Mouse (Mus musculus) limb, embryonic 13.5 days (tissue): Measurements from ENCODE around the gene Gal3st2. TPM values are rescaled to one million over a fixed set of nuclear protein-coding genes. Genes with fewer than 3 reads are reported as not detected.
"Not testable (repeated sequence)": the region's sequence is repeated elsewhere in the genome, so short reads cannot be mapped to it uniquely, and the experiment has no call there.

Source experiments
- ATAC-seq: fragments of 200-750 bp; cut with Nextera tagmentation; 2 replicates; pipeline ENCODE4 v1.8.0; 2017; ENCODE audit warnings: low read depth, moderate number of reproducible peaks, moderate TSS enrichment; ENCODE audit not compliant: low FRiP score
- H3K27ac ChIP-seq: fragments of 300-500 bp; sonication (generic); 2 replicates; pipeline ENCODE4 v1.5.1; 2015; ENCODE audit warnings: inconsistent platforms, mild to moderate bottlenecking, moderate library complexity
- H3K27me3 ChIP-seq: fragments of 300-500 bp; sonication (generic); 2 replicates; pipeline ENCODE4 v1.6.1; 2015; ENCODE audit warnings: mild to moderate bottlenecking, inconsistent platforms
- H3K36me3 ChIP-seq: fragments of 300-500 bp; sonication (generic); 2 replicates; pipeline ENCODE4 v1.6.1; 2015; ENCODE audit warnings: inconsistent platforms, mild to moderate bottlenecking, moderate library complexity
- H3K4me1 ChIP-seq: fragments of 300-500 bp; sonication (generic); 2 replicates; pipeline ENCODE4 v1.6.1; 2015; ENCODE audit warnings: inconsistent platforms
- H3K4me2 ChIP-seq: fragments of 300-500 bp; sonication (generic); replicated peaks from 2 replicates; pipeline ENCODE4 v1.6.1; 2015; ENCODE audit warnings: inconsistent platforms, mild to moderate bottlenecking, moderate library complexity
- H3K4me3 ChIP-seq: fragments of 300-500 bp; sonication (generic); 2 replicates; pipeline ENCODE4 v1.5.1; 2015; ENCODE audit warnings: moderate library complexity, mild to moderate bottlenecking, inconsistent platforms
- H3K9ac ChIP-seq: fragments of 300-500 bp; sonication (generic); 2 replicates; pipeline ENCODE4 v1.6.1; 2015; ENCODE audit warnings: mild to moderate bottlenecking, inconsistent platforms
- H3K9me3 ChIP-seq: fragments of 300-500 bp; sonication (generic); 2 replicates; pipeline ENCODE4 v1.6.1; 2016; ENCODE audit warnings: inconsistent platforms
- WGBS: fragments of 180-500 bp; shearing (Covaris S2); methylation state at CpG from one replicate; pipeline ENCODE4 v1.1.7; 2015; 5-methylcytosine and 5-hydroxymethylcytosine counted together
- polyA plus RNA-seq: library from polyadenylated mRNA; unstranded; fragments of >200 nt; fragmentation: Nextera tagmentation; extraction: Ambion mirVana; gene quantifications from 2 replicates; pipeline ENCODE4 v1.2.1, GENCODE M21; 2015

The Gal3st2 gene
- polyA plus RNA-seq, result 0.17 TPM in 1 of 2 replicates, not detected in the other

DNA sequence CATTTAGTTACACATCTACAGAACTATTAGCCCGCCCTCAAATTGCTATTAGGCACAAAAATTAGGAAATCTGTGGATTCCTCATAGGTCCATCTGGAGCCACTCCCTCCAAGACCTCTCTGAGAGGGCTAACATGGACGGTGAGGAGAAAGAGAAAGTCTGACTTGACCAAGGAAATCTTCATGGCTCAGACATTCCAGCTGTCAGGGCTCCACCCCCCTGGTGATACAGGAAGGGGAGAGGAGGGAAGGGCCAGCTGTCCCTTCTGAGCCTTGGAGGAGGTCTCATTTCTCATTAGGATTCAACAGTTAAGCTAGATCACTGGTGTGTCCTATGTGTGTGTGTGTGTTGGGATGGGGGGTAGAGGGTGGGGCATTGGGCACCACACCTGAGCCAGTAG is at the start of gene Gal3st2:
Gene Gal3st2, plus strand, starts transcription at position 259 of the 400 bp plus-strand sequence.
- H3K27me3 ChIP-seq, H3K4me3 ChIP-seq, H3K9me3 ChIP-seq, H3K4me1 ChIP-seq, H3K4me2 ChIP-seq, H3K27ac ChIP-seq, H3K9ac ChIP-seq, ATAC-seq, H3K36me3 ChIP-seq: not testable (repeated sequence)
- WGBS, result 62% methylated on average over 2 of the region's 2 CpGs

DNA sequence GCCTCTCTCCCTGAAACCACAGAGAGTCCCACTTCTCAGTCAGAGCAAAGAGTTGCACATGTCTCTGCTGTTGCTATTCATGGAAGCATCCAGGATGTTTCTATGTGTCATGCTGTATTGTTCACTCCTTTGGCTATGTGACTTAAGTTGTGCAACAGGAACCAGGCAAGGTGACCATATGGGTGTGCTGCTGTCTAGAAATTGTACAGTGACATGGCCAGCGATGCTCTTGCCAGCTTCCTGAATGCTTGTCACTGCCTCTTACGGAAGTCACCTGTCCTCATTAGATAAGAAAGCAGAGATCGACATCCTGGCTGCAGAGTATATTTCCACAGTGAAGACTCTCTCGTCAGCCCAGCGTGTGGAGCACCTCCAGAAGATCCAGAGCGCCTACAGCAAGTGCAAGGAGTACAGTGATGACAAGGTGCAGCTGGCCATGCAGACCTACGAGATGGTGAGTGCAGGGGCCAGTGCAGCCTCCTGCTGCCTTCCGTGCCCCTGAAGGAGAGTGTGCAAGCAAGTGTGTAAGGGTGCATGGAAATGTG is 49.5 kb upstream of the Gal3st2 start:
- Histone ChIP-seq H3K9ac (no peak overlapping the region), H3K9me3 (no peaks in the 10 kb centered on the region), H3K27ac (no peak overlapping the region), H3K27me3 (no peaks in the 10 kb centered on the region), H3K4me3 (no peak overlapping the region), H3K4me1 (no peaks in the 10 kb centered on the region), H3K4me2 (no peak overlapping the region), H3K36me3 (peaks cover 95% of the 10 kb centered on the region)
- WGBS, result 92% methylated on average over 8 of the region's 8 CpGs
- ATAC-seq, result no peak

DNA sequence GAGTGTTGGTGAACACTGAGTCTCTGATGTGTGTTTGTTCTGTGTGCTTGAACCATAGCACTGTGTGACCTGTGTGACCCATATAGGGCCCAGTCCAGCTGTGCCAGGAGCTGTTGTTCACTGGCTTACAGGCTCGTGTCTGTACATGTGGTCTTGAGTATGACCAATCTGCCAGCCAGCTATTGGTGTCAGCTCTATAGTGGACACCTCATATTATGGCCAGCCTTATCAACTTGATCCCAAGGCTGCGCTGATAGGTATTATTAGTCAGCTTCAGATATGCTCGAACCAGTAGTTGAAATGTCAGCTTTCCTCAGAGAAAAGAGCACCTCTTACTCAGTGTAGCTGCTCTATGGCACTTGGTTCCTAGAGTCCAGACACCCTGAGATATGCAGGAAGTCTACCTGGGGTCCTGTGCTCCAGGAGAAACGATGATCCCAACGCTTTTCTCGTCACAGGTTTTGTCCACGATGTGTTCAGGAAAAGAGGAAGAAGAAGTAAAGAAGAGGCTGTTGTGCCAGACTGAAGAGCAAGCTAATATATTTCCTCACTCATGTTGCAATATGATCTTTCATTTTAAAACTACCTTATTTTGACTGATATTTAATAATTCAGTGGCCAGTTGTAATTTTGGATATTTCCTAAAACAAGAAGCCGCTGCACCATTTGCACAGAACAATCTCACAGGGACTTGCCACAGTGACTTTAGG is 43.1 kb upstream of the Gal3st2 start:
- H3K36me3 ChIP-seq, result peaks cover 87% of the 10 kb centered on the region
- H3K9me3 ChIP-seq, result no peaks in the 10 kb centered on the region
- ATAC-seq, result no peak
- no peak overlapping the region for H3K4me2 ChIP-seq
- WGBS, result 92% methylated on average over 8 of the region's 8 CpGs
- H3K9ac ChIP-seq, result no peak overlapping the region
- no peak overlapping the region for H3K4me3 ChIP-seq
- no peaks in the 10 kb centered on the region for H3K4me1 ChIP-seq
- no peaks in the 10 kb centered on the region for H3K27me3 ChIP-seq
- H3K27ac ChIP-seq, result no peak overlapping the region

DNA sequence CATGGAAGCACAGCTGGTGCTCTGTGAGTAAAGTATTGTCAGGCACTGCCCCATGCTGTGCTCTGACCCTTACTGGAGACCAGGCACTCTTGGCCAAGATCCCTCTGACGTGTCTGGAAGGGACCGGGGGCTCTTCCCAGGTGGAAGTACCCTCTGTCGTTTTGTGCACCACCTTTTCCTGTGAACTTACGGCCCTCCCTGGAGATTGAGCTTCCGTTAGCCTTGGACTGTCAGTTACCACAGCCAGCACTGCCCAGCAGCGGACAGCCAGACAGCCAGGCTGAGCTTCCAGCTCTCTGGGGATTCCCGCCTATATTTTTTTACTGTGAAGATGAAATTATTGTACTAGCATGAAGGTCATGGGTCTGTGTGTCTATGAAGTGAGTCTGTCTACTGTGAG is 42.4 kb upstream of the Gal3st2 start:
- H3K27me3 ChIP-seq, result no peaks in the 10 kb centered on the region
- 92% methylated on average over 7 of the region's 7 CpGs for WGBS
- no peak overlapping the region for H3K9ac ChIP-seq
- no peak overlapping the region for H3K27ac ChIP-seq
- no peak for ATAC-seq
- H3K36me3 ChIP-seq, result peaks cover 80% of the 10 kb centered on the region
- H3K4me1 ChIP-seq, result no peaks in the 10 kb centered on the region
- no peaks in the 10 kb centered on the region for H3K9me3 ChIP-seq
- no peak overlapping the region for H3K4me2 ChIP-seq
- no peak overlapping the region for H3K4me3 ChIP-seq

DNA sequence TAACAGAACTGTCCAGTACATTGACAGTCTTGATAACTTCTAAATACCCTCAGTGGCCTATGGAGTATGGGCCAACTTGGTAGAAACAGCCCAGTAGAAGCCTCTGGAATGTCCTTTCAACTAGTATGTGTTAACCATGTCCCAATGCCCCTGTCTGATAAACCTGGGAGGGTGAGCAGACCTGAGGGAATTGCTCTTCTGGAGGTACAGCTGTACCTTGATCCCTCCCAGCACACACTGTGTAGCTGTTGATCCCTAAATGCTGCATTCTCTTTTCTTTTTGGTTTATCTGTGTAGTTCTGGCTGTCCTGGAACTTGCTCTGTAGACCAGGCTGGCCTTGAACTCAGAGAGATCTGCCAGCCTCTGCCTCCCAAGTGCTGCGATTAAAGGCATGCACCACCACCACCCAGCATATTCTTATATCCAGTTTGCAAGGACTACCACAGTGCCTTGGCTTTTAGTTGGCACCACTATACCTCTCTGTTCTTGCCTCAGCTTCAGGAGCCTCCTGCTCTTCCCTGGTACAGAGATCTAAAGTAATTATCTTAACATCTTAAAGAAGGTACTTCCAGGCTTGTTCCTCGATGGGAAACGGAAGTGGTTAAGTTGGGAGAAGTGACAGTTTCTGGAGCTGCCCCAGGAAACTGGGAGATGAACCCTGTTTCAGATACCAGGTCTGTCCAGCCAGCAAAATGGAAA is 37.2 kb upstream of the Gal3st2 start:
- Histone ChIP-seq H3K4me3 (no peak overlapping the region), H3K4me2 (peak overlapping the region; percentile 76; the same call in 1 of the 2 replicates), H3K4me1 (peaks cover 14% of the 10 kb centered on the region), H3K36me3 (peaks cover 31% of the 10 kb centered on the region), H3K9me3 (no peaks in the 10 kb centered on the region), H3K9ac (no peak overlapping the region), H3K27ac (no peak overlapping the region), H3K27me3 (no peaks in the 10 kb centered on the region)
- no peak for ATAC-seq
- 78% methylated on average over 3 of the region's 3 CpGs for WGBS

DNA sequence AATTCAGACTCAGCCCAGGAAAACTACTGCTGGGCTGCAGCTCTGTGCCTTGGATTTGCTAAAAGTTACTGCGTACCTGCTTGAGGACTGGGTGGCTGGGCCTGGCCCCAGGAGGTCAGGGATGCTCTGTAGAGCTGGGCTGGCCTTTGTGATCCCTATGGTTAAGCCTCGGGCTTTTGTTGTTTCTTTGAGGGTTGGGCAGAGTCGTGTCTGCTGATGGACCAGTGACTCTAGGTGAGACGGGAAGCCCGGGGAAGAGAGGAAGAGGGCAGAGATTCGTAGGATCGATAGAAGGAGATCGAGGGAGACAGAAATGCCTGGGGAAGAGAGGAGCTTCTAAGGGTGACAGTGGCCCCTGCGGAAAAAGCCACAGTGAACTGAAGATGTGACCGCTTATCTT is 36.5 kb upstream of the Gal3st2 start, which contains the start of gene D2hgdh:
Gene D2hgdh, plus strand, starts transcription at position 301 of the 400 bp plus-strand sequence.
- H3K27ac ChIP-seq, result peak within 1 kb of the TSS; percentile 94
- no peaks in the 10 kb centered on the region for H3K27me3 ChIP-seq
- peak within 1 kb of the TSS; percentile 69 for H3K9ac ChIP-seq
- H3K9me3 ChIP-seq, result no peaks in the 10 kb centered on the region
- H3K4me1 ChIP-seq, result peaks cover 14% of the 10 kb centered on the region
- ATAC-seq, result no peak
- WGBS, result 7% methylated on average over 10 of the region's 10 CpGs
- H3K4me2 ChIP-seq, result peak within 1 kb of the TSS; percentile 76
- peak within 1 kb of the TSS; percentile 53 for H3K4me3 ChIP-seq
- peaks cover 25% of the 10 kb centered on the region for H3K36me3 ChIP-seq

DNA sequence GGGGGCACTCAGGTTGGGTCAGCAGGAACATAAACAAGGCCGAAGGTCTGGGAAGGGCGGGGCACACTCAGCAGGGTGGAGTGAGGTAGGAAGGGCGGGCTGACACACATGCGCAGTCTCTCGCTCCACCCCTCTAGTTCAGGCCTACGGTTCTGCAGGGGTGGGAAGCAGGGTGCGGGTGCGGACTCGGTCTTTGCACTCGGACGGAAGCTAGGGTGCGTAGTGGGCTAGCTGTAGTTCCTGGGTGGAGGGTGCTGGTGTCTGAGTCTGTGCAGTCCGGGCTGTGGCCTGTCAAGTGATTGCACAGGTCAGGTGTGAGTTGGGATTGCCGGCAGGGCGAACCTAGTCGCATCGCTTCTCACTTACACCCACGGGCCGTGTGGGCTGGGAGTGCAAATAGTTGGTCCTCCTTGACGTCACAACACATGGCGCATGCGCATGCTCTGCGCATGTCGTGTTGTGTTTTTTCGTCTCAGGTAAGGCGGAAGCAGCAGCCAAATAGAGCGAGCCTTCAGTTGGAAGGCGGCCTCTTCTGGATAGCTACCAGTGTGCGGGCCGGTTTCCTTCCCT is 35.9 kb upstream of the Gal3st2 start:
- H3K27ac ChIP-seq, result peak overlapping the region; percentile 94
- under 1% methylated on average over 30 of the region's 30 CpGs for WGBS
- peak; percentile 98 for ATAC-seq

DNA sequence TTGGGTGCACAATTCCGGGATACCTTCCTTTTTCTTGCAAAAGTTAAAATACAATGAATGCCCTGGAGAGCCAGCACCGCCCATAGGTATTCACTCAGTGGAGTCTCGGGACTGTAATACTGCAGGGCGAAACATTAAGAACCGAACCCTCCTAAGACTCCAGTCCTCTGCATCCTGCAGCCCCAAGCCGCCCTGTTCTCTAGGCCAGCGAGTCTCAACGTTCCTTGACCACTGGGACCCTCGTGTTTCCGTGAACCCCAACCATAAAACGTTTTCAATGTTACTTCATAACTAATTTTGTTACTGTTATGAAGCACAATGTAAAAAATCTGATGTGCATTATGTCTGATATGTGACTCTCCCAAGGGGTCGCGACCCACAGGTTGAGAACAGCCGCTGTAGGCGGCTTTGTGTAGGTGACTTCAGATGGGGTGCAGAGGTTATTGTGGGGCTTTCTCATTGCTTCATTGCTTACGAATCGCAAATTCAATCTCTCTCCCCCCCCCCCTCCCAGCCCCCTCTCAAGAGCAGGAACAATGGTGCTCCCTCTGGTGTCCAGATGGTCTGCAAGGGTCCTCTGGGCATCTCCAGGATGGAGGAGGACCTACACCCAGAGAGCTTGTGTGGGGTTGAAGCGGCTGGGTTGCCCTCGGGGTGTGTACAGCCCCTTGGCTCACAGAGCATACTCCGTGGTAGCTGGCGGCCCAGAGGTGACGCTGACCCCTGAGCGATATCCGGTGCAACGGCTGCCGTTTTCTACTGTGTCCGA is 35.2 kb upstream of the Gal3st2 start:
- peak overlapping the region; percentile 76 for H3K4me2 ChIP-seq
- H3K4me1 ChIP-seq, result peaks cover 14% of the 10 kb centered on the region
- ATAC-seq, result no peak
- no peaks in the 10 kb centered on the region for H3K9me3 ChIP-seq
- H3K4me3 ChIP-seq, result peak overlapping the region; percentile 53
- no peaks in the 10 kb centered on the region for H3K27me3 ChIP-seq
- 44% methylated on average over 27 of the region's 27 CpGs for WGBS
- peak overlapping the region; percentile 94 for H3K27ac ChIP-seq
- peak overlapping the region; percentile 69 for H3K9ac ChIP-seq
- peaks cover 16% of the 10 kb centered on the region for H3K36me3 ChIP-seq

More for the DNA sequence above, 35.9 kb upstream of the Gal3st2 start:
- H3K9me3 ChIP-seq, result no peaks in the 10 kb centered on the region
- peak overlapping the region; percentile 69 for H3K9ac ChIP-seq
- H3K27me3 ChIP-seq, result no peaks in the 10 kb centered on the region
- H3K4me1 ChIP-seq, result peaks cover 14% of the 10 kb centered on the region
- H3K4me2 ChIP-seq, result peak overlapping the region; percentile 76
- peaks cover 24% of the 10 kb centered on the region for H3K36me3 ChIP-seq
- peak overlapping the region; percentile 53 for H3K4me3 ChIP-seq

DNA sequence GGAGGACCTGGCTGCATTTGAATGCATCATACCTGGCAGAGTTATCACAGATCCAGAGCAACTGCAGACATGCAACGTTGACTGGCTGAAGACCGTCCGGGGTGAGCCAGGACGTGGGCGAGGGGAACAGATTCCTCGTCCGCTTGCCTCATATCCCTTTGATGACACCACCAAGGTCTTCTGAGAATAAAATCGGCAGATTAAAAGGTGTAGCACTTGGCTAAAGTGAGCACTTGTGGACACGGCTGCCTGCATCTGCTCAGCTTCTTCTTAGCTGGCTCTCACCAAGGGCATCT is 34.6 kb upstream of the Gal3st2 start:
- Histone ChIP-seq H3K4me2 (peak overlapping the region; percentile 76), H3K9me3 (no peaks in the 10 kb centered on the region), H3K36me3 (peaks cover 11% of the 10 kb centered on the region), H3K27me3 (no peaks in the 10 kb centered on the region), H3K4me1 (peaks cover 14% of the 10 kb centered on the region), H3K4me3 (peak overlapping the region; percentile 53; the same call in 1 of the 2 replicates), H3K27ac (no peak overlapping the region), H3K9ac (no peak overlapping the region)
- 98% methylated on average over 9 of the region's 9 CpGs for WGBS
- no peak for ATAC-seq

DNA sequence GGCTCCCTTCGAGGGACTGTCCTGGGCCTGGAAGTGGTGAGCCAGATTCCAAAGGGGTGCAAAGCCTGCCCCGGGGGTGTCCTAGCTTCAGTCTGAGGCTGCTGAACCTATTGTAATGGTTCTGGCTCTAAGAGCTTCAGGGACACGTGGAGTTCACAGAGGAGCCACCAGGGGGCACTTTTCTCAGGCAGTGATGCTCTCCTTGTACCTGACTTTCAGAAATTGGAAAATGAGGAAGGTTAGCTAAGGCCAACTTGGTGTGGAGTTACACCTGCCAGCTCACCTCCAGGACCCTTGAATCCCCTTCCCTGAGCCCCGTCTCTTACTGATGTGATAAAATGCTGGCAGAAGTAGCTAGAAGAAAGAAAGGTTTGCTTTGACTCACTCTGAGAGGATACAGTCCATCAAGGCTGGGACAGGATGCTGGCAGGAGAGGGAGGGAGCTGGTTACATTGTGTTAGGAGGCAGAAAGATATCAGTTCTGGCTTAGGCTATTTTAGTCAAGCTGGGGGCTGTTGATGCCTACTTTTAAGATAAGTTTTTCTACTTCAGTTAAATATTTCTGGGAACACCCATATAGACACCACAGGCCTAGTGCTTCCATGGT is 28.2 kb upstream of the Gal3st2 start:
- WGBS, result 44% methylated on average over 3 of the region's 4 CpGs

DNA sequence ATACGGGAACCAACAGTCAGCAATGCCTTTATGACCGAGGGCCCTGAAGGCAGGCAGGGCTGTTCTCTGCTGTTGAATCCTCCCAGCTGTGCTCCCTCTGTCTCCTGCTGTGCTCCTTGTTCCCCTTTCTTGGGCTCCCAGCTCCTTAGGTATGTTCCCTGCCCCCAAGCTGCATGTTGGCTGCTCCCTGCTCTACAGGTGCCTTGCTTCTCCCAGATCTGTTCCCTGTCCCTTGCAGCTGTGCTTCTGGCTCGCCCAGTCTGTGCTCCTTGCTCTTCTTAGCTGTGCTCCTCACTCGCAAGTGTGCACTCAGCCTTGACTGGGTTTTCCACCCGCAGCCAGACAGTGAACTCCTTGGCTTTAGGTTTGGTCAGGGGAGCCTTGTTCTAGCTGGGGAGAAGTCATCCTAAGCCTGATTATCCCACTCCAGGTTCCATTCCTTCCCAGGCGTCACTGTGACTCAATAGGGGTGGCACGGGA is 26.4 kb upstream of the Gal3st2 start:
- Histone ChIP-seq H3K27ac (no peak overlapping the region), H3K27me3 (no peaks in the 10 kb centered on the region), H3K36me3 (peaks cover 32% of the 10 kb centered on the region), H3K9ac (no peak overlapping the region), H3K4me1 (no peaks in the 10 kb centered on the region), H3K4me2 (no peak overlapping the region), H3K4me3 (no peak overlapping the region), H3K9me3 (no peaks in the 10 kb centered on the region)
- ATAC-seq, result no peak
- 86% methylated on average over 7 of the region's 7 CpGs for WGBS

More for the DNA sequence above, 28.2 kb upstream of the Gal3st2 start:
- H3K36me3 ChIP-seq, result peaks cover 28% of the 10 kb centered on the region
- not testable (repeated sequence) for H3K4me3 ChIP-seq, H3K4me2 ChIP-seq, H3K9me3 ChIP-seq, ATAC-seq, H3K27ac ChIP-seq, H3K4me1 ChIP-seq, H3K27me3 ChIP-seq, H3K9ac ChIP-seq
